8 mouse cellular contexts compared by ENCODE assay signal in genomic region chr6:41055581-41055980, GRCm38 (mm10). TPM values are rescaled to one million over a fixed set of nuclear protein-coding genes. Genes with fewer than 3 reads are reported as not detected.
DNase-seq lines count a peak whose midpoint lies in the region; ATAC-seq and TF ChIP-seq lines count a peak whose summit lies in the region.

No protein-coding gene starts in this region.

- H3K4me2 ChIP-seq in hindbrain, embryonic 11.5 days (replicated peaks; ENCODE audit: low read depth, low read length): no peak overlapping the region
- no peak overlapping the region for H3K4me2 ChIP-seq in hindbrain, embryonic 16.5 days (ENCODE audit: low read length)

- no peaks in the 10 kb centered on the region for H3K4me1 ChIP-seq in hindbrain, embryonic 11.5 days (replicated peaks; ENCODE audit: control insufficient read depth, insufficient read depth, low read length)
- no peaks in the 10 kb centered on the region for H3K4me1 ChIP-seq in hindbrain, embryonic 16.5 days (ENCODE audit: control insufficient read depth, insufficient read depth, low read depth, low read length)
- no peaks in the 10 kb centered on the region; the same call in 1 of the 2 replicates for H3K4me1 ChIP-seq in spleen, adult 2 months (ENCODE audit: control insufficient read depth, insufficient read depth, insufficient read length)

- TF ChIP-seq POLR2A in spleen, adult 2 months (IDR thresholded peaks at IDR 0.05; ENCODE audit: low read depth, low read length): no peak

- H3K27me3 ChIP-seq in hindbrain, embryonic 11.5 days (ENCODE audit: control insufficient read depth, insufficient read depth, low read length): no peaks in the 10 kb centered on the region
- H3K27me3 ChIP-seq in hindbrain, embryonic 16.5 days (replicated peaks; ENCODE audit: control insufficient read depth, insufficient read depth, low read length): no peaks in the 10 kb centered on the region
- no peaks in the 10 kb centered on the region for H3K27me3 ChIP-seq in spleen, adult 2 months (ENCODE audit: control insufficient read depth, insufficient read depth, low read length)

- no peaks in the 10 kb centered on the region for H3K9me3 ChIP-seq in hindbrain, embryonic 11.5 days (ENCODE audit: control insufficient read depth, low read length)
- no peaks in the 10 kb centered on the region for H3K9me3 ChIP-seq in hindbrain, embryonic 16.5 days (ENCODE audit: control insufficient read depth, low read length)

- H3K9ac ChIP-seq in hindbrain, embryonic 11.5 days (ENCODE audit: low read depth, low read length): no peak overlapping the region
- no peak overlapping the region for H3K9ac ChIP-seq in hindbrain, embryonic 16.5 days (ENCODE audit: low read depth, low read length)

- ATAC-seq in hindbrain, embryonic 11.5 days (ENCODE audit: low FRiP score): no peak
- ATAC-seq in hindbrain, embryonic 16.5 days: no peak
- peak; percentile 52 to 54 for ATAC-seq in hematopoietic stem cell, adult 5-6 weeks (replicated peaks in 1 of 2; ENCODE audit: insufficient read depth in 1 of 2, low FRiP score in 2 of 2, low TSS enrichment in 1 of 2, low read depth in 1 of 2, poor library complexity in 2 of 2, severe bottlenecking in 2 of 2)
- peak; percentile 76; the same call in 1 of the 2 replicates for ATAC-seq in neutrophil, adult 5-6 weeks (ENCODE audit: extremely low read depth, insufficient number of reproducible peaks, low FRiP score, poor library complexity, severe bottlenecking)

- 36% methylated on average over 2 of the region's 2 CpGs for WGBS in hindbrain, embryonic 11.5 days
- WGBS in hindbrain, embryonic 16.5 days: 34% methylated on average over 2 of the region's 2 CpGs
- WGBS in spleen, adult 2 months: 11% methylated on average over 2 of the region's 2 CpGs

- DNase-seq in hindbrain, embryonic 11.5 days (ENCODE audit: low spot score): peak; percentile 63
- peak; percentile 9 to 28 for DNase-seq in spleen, adult 2 months (ENCODE audit: low read depth in 1 of 2, low spot score in 2 of 2)
- DNase-seq in spleen, adult 12 weeks (ENCODE audit: low spot score): no peak
- DNase-seq in adrenal gland, postnatal 25 days: peak; percentile 31
- no peak for DNase-seq in gastrocnemius, adult 8-10 months (ENCODE audit: low spot score in 2 of 2)

- no peak overlapping the region for H3K4me3 ChIP-seq in hindbrain, embryonic 11.5 days (ENCODE audit: low read depth, low read length)
- H3K4me3 ChIP-seq in hindbrain, embryonic 16.5 days (ENCODE audit: low read length): no peak overlapping the region
- no peak overlapping the region for H3K4me3 ChIP-seq in spleen, adult 2 months (ENCODE audit: extremely low read depth, insufficient read depth, insufficient read length)

- H3K36me3 ChIP-seq in hindbrain, embryonic 11.5 days (ENCODE audit: control insufficient read depth, insufficient read depth, low read length): no peaks in the 10 kb centered on the region
- no peaks in the 10 kb centered on the region for H3K36me3 ChIP-seq in hindbrain, embryonic 16.5 days (ENCODE audit: control insufficient read depth, insufficient read depth, low read length)
- H3K36me3 ChIP-seq in spleen, adult 2 months (ENCODE audit: control insufficient read depth, insufficient read depth, low read length): no peaks in the 10 kb centered on the region

- no peak overlapping the region for H3K27ac ChIP-seq in hindbrain, embryonic 11.5 days (ENCODE audit: low read depth, low read length)
- H3K27ac ChIP-seq in hindbrain, embryonic 16.5 days (ENCODE audit: low read depth, low read length): no peak overlapping the region
- H3K27ac ChIP-seq in spleen, adult 2 months (ENCODE audit: insufficient read depth, low read length): no peak overlapping the region

- peak; percentile 11; the same call in 1 of the 2 replicates for TF ChIP-seq CTCF in spleen, adult 2 months (IDR thresholded peaks at IDR 0.05; ENCODE audit: extremely low read depth, insufficient read depth, insufficient read length, insufficient replicate concordance)

RNA-seq across cellular contexts. Expression of gene 2210010C04Rik, which starts 20.3 kb away (rescaled TPM):
- not detected in 2 replicates for polyA plus RNA-seq in hindbrain, embryonic 11.5 days (2014; fragmentation: Nextera tagmentation; extraction: Ambion mirVana)
- polyA plus RNA-seq in hindbrain, embryonic 16.5 days (2015; fragmentation: Nextera tagmentation; extraction: Ambion mirVana): not detected in 2 replicates
- polyA plus RNA-seq in spleen, adult 2 months (2012; rRNA removed): 1,752 and 2,021 TPM in 2 replicates
- not detected in 2 replicates for total RNA-seq in adrenal gland, postnatal 25 days (2021)
- total RNA-seq in hematopoietic stem cell, adult 5-6 weeks (2017): not detected in 2 replicates
- total RNA-seq in neutrophil, adult 5-6 weeks (2017): not detected in 2 replicates
- not detected for total RNA-seq in gastrocnemius, adult 8-10 months (2022)

RNA-seq across cellular contexts. Expression of gene Gm2663, which starts 56.3 kb away (rescaled TPM):
- not detected in 2 replicates for polyA plus RNA-seq in hindbrain, embryonic 11.5 days (2014; fragmentation: Nextera tagmentation; extraction: Ambion mirVana)
- polyA plus RNA-seq in hindbrain, embryonic 16.5 days (2015; fragmentation: Nextera tagmentation; extraction: Ambion mirVana): not detected in 2 replicates
- 0.41 TPM in 1 of 2 replicates, not detected in the other for polyA plus RNA-seq in spleen, adult 2 months (2012; rRNA removed)
- not detected in 2 replicates for total RNA-seq in adrenal gland, postnatal 25 days (2021)
- not detected in 2 replicates for total RNA-seq in hematopoietic stem cell, adult 5-6 weeks (2017)
- total RNA-seq in neutrophil, adult 5-6 weeks (2017): not detected in 2 replicates
- total RNA-seq in gastrocnemius, adult 8-10 months (2022): not detected

Comparison
In these comparisons a context has a peak if more than half of its experiments do, and no peak if none do; other contexts are left out.
1. DNase-seq: peak in hindbrain, embryonic 11.5 days (single experiment), spleen, adult 2 months (2 of 2) and adrenal gland, postnatal 25 days (single experiment); none in spleen, adult 12 weeks (single experiment) and gastrocnemius, adult 8-10 months (0 of 2).
2. ATAC-seq: peak in hematopoietic stem cell, adult 5-6 weeks (2 of 2) and neutrophil, adult 5-6 weeks (single experiment); none in hindbrain, embryonic 11.5 days (single experiment) and hindbrain, embryonic 16.5 days (single experiment).